Mouse (Mus musculus) lung, postnatal 10 days (tissue): Measurements from ENCODE around the gene Pomt1.
A peak's percentile ranks its signal among the peaks of the same experiment; 100 is the strongest.

ENCODE experiments used
- DNase-seq: peaks from one replicate; pipeline ENCODE4 v3.0.0; 2021

Pomt1 gene

GRCm38 (mm10) chr2:32222057-32222456 lies 14.3 kb upstream of the Pomt1 start:
- DNase-seq: no peak

- DNase-seq: no peak
These were observed 957 bp upstream of the Pomt1 start for GRCm38 (mm10) chr2:32235433-32235832.

- peak; percentile 76 for DNase-seq
These were observed 534 bp downstream of the Pomt1 start for GRCm38 (mm10) chr2:32236760-32237487.

DNA sequence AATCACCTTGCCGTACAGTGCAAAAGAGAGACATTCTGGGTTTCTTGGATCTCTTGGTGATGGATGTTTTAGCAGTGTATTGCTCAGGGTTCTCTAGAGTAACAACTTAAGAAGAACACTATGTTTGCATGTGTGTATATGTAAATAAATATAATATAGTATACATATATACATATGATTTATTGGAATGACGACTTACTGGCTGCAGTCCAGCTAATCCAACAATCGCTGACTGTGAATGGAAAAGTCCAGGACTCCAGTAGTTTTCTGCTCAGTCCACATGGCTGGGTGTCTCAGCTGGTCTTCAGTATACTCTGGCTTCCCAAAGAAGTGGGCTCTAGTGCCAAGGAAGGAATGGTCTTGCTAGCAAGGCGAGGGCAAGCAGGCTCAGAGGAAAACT lies 1.2 kb downstream of the Pomt1 start:
- no peak for DNase-seq

GRCm38 (mm10) chr2:32238708-32239435 lies 2.5 kb downstream of the Pomt1 start:
- no peak for DNase-seq

DNA sequence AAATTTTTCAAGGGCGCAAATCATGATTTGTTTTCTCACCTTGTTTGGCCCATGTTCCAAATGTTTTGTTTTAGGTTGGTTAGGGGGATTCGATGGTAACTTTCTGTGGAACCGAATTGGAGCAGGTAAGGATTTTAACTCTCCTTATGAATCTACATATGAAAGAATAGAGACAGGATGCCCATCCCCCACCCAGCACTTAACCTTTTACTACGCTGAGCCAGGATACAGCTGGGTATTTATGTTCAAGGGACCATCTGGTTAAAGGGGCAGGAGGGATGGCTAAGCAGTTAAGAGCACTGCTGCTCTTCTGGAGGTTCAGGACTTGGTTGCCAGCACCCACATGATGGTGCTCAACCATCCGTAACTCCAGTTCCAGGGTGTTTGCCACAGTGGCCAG lies 4.2 kb downstream of the Pomt1 start:
- no peak for DNase-seq

DNA sequence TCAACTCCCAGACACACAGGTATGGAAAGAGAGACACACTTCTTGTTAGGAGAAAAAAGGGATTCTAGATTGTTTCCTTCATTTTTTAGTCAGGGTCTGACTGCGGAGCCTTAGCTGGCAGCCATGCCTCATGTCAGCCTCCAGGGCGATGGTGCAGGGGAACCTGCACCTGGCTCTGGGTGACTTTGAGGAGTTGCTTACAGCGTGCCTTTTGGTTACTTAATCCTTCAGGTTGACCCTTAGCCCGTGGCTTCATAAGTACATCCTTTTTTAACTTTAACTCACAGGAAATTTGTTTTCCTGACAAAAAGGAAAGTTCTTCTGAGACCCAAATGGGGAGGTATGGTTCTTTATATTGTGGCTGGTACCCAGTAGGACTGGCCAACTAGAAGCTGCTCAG lies 6.6 kb downstream of the Pomt1 start:
- DNase-seq: no peak

DNA sequence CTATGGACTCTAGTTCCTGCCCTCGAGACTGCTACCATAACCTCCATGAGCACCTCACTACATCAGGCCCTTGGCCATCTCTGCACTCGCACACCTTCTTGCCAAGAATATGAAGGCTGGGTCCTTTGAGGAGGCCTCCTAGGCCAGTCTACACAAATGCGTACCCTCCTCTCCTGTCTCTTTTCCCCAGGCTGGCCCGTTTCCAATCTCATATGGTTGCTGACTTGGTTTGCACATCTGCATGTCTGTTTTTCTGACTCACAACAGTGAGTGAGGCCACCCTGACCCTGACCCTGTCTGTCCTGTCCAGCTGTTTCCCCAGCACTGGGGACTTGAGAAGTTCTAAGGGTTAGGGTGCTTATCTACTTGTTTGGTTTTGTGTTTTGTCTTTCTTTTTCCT lies 10.4 kb downstream of the Pomt1 start:
- no peak for DNase-seq

- peak; percentile 79 for DNase-seq
These were observed 12.3 kb downstream of the Pomt1 start for GRCm38 (mm10) chr2:32248377-32249361.

DNA sequence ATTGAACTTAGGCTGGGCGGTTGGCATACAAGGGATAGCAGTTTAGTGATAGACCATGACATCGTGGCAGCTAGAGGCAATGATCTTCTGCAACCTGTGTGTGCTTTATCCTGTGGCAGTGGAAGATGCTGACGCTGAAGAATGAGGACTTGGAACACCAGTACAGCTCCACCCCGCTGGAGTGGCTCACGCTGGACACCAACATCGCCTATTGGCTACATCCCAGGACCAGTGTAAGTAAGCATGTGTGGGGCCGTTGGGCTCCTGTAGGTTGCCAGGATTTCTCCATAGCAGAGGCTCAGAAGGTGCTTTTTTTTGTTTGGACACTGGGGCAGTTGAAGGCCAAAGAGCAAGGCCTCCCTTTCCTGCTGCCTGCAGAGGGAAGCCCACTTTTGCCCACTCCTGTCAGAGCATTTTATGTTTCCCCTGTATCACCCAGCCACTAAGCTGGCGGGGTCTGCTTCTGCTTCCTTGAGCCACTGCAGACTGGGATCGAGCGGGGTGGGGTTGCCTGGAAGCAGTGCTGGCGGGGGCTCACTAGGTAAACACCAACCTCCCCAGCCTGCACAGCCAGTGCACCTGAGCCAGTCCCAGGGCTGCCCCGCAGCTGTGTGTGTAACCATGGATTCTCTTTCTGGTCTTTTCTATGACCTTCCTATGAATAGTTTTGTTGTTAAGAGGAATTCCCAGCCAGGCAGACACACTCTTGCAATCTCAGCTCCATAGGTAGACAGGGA lies 15.6 kb downstream of the Pomt1 start:
- DNase-seq: peak; percentile 65

DNA sequence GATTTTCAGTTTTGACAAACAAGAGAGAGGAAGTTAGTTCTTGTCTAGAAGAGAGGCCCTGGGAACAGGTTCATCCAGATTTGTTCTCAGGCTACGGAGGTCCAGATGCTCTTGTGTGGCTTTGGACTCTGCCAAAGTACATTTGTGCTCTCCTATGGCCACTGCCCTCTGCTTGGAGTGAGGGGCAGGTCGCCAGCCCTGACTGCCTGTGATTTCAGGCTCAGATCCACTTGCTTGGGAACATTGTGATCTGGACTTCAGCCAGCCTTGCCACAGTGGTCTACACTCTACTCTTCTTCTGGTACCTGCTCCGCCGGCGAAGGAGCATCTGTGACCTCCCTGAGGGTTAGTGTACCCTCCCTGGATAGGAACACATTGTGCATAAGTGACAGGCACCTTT lies 16.3 kb downstream of the Pomt1 start:
- peak; percentile 36 for DNase-seq

DNA sequence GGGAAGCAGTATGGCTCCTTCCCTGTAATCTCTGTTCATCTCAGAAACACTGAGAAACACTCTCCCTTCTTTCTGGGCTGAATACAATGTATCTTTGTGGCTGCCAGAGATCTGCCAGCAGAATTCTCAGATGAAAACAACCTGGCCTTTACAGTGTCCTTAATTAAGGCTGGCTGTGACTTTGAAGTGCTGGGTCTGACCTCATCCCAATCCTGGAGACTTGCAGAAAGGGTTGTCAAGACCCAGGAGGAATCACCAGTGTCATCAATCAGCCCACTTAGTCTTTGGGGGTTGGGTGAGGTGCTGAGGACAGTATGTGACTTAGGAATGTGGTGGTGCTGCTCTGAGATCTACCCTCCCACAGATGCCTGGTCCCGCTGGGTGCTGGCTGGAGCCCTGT lies 17.0 kb downstream of the Pomt1 start:
- peak; percentile 56 for DNase-seq

DNA sequence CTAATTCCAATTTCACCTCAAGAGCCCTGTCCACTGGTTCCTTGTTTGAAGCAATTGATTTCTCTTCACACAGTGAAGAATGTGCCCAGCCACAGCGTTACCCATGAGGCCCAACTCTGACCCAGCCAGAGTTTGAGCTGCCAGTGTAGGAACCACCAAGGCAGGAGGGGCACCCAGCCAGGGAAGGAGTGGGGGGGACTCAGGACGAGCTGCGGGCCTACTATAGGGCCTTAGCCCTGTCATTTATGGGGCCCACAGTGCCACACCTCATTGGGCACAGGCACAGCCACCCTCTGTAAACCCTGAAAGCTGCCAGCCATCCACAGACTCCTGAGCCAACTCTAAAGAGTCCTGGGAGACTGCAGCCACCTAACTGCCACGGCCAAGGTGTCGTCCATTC lies 18.2 kb downstream of the Pomt1 start:
- DNase-seq: no peak

- DNase-seq: no peak
These were observed 19.9 kb downstream of the Pomt1 start for GRCm38 (mm10) chr2:32256273-32256672.

DNA sequence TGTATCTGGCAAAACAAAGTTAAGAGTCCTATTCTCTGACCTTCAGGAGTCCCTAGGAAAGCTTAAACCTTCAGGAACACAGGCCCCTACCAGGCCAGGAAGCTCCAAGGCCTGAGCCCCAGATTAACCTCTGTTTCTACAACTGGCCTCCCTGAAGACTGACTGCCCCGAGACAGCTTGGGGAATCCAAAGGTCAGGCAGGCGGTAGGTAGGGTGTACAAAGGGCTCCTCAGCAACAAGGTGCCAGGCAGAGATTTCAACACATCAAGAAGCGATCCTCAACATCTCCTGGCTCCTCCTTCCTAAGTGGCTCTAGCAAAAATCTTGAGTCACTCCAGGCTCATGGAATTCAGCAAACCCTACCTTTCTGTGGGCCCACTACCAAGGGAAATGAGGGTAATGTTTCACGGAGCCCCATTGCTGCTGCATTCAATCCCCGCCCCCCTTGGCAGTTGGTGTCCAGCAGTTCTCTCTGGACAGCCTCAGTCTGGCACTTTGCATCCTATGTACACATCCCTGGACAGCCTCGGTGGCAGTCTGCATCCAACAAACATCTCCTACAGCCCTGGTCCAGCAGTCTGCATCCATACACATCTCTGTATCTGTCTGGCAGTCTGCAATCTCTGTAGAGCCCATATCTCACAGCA lies 22.6 kb downstream of the Pomt1 start:
- DNase-seq: no peak

DNA sequence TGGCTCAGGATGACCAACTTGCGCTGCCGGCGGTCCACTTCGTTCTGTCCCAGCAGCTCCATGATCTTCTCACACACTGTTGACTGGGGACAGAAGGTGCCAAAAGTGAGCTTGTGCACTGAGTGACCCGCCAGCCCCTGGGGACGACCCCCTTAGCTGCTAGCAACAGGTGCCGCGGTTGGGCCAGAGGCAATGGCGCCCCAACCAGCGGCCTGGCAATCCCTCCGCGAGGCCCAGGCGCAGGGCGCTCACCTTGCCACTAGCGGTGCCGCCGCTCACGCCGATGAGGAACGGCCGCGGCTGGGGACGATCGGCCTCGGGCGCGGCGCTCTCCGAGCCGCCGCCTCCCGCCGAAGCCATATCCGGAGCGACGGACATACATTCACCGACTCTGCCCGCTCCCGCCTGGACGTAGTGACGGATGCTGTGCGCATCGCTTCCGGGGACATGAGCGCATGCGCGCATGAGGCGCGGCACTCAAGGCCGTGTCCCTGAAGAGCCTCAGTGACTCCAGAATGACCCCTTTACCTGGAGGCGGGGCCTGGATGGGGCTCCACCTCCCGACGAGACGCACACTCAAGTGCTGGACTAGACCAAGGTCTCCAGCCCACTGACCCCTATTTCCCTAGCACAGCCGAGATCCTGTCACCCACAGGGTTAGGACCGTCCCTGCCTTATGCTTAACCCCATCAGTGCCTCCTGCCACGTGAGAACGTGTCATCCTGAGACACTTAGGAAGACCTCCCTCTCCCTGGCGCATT lies 23.4 kb downstream of the Pomt1 start, which contains the start of gene Uck1:
TSS of gene Uck1 (minus strand) at position 503 of the 761 bp plus-strand sequence.
- peak; percentile 93 for DNase-seq

DNA sequence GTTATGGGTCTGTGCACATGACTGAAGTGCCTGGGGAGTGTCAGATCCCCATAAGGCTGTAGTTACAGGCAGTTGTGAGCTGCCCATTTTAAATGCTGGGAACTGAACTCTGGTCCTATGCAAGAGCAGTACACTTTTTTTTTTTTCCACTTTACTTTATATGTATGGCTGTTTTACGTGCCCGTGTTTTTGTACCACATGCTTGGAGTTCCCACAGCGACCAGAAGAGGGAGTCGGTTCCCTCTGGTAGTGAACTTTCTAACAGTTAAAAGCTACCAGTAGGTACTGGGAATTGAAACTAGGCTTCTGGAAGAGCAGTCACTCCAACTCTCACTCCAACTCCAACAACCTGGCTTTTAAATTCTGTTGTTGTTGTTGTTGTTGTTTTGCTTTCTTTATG lies 24.2 kb downstream of the Pomt1 start:
- peak; percentile 62 for DNase-seq

DNA sequence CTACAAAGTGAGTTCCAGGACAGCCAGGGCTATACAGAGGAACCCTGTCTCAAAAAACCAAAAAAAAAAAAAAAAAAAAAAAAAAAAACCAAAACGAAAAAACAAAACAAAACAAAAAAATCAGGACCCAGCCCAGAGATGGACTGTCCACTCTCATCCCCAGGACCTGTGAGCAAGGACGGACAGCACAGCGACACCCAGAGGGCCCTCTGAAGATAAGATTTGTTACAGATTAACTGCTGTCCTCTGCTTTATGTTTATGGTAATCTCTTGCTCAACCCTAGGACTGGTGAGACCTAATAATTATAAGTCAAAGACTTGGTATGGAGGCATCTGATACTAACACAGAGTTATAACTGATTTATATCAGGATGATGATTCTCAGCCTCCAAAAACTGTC lies 39.4 kb downstream of the Pomt1 start:
- DNase-seq: no peak

- no peak for DNase-seq
These were observed 45.9 kb downstream of the Pomt1 start for GRCm38 (mm10) chr2:32282289-32282688.

DNA sequence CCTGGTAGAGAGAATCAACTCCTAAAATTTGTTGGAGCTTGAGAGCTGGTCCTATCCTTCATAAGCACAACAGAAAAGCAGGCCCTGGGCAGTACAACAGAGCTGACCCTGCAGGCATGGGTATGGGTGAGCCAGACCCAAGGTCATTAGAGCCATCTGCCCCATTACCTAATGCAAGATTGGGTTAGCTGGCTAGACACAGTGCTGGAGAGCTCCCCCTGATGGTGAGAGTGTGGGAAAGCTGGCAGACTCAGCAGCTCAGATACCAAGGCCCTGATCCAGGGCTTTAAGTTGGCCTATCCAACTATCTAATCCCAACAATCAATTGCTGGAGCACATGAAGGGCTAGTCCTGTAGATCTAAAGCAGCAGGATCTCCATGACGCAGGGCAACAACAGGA lies 46.3 kb downstream of the Pomt1 start:
- peak; percentile 71 for DNase-seq

DNA sequence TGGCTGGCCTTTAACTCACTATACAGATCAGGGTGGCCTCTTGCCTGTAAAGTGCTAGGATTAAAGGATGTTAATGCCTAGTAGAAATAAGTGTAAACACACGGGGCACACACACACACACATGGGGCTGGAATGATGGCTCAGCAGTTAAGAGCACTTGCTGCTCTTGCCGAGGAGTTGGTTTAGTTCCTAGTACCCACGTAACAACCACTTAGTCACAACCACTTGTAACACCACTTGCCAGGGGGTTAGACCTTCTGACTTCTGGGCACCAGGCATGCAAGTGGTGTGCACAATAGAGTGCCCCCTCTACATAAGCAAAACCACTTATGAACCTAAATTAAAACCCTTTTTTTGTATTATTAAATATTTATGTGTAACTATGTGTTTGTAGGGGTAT lies 47.6 kb downstream of the Pomt1 start:
- DNase-seq: no peak
